Mouse (Mus musculus): ENCODE results near the gene Gm49320. TPM values are rescaled to one million over a fixed set of nuclear protein-coding genes. Genes with fewer than 3 reads are reported as not detected.
"Not testable (repeated sequence)": the region's sequence is repeated elsewhere in the genome, so short reads cannot be mapped to it uniquely, and the experiment has no call there.

The Gm49320 gene
- polyA plus RNA-seq, 1 experiment from 2014 or later = 1.6 TPM

GRCm38 (mm10) chr8:4255471-4255870 lies 16.8 kb downstream of the Gm49320 start:
- not testable (repeated sequence) for H3K4me3 ChIP-seq (replicated peaks; ENCODE audit: low read length); H3K9me3 ChIP-seq (ENCODE audit: control insufficient read depth, low read length); H3K27me3 ChIP-seq (ENCODE audit: control insufficient read depth, insufficient read depth, low read length); H3K27ac ChIP-seq; DNase-seq (ENCODE audit: low spot score); H3K4me2 ChIP-seq (replicated peaks); ATAC-seq (ENCODE audit: low FRiP score); H3K9ac ChIP-seq
- Histone ChIP-seq H3K4me1 (replicated peaks; ENCODE audit: control insufficient read depth, insufficient read depth, low read length) (peaks cover 34% of the 10 kb centered on the region), H3K36me3 (replicated peaks; ENCODE audit: control insufficient read depth, insufficient read depth) (peaks cover 38% of the 10 kb centered on the region)
- WGBS = 88% methylated on average over 7 of the region's 7 CpGs

DNA sequence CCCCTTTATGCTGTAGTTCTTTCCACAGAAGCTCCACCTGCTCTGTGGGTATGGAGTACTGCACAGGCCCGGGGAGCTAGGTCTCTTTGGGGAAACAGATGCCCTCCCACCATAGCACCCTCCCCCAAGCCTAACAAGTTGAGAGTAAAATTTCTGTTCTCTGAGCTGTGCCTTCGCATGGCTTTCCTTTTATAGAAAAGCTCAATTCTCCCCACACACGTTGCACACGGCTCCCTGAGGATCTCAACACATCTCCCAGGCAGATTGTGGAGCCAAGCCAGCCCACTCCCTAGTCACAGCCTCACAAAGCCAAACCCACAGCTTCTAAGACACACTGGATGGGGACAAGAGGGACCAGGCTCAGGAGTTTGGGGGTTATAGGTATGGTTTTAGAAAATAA lies 18.2 kb downstream of the Gm49320 start:
- WGBS = 52% methylated on average over 4 of the region's 4 CpGs
- peak overlapping the region; percentile 61 for H3K4me2 ChIP-seq (replicated peaks)
- H3K36me3 ChIP-seq (replicated peaks; ENCODE audit: control insufficient read depth, insufficient read depth) = peaks cover 50% of the 10 kb centered on the region
- H3K9ac ChIP-seq = peak overlapping the region; percentile 75
- ATAC-seq (ENCODE audit: low FRiP score) (no peak), DNase-seq (ENCODE audit: low spot score) (no peak)
- H3K27me3 ChIP-seq (ENCODE audit: control insufficient read depth, insufficient read depth, low read length) = no peaks in the 10 kb centered on the region
- no peaks in the 10 kb centered on the region for H3K9me3 ChIP-seq (ENCODE audit: control insufficient read depth, low read length)
- peaks cover 34% of the 10 kb centered on the region for H3K4me1 ChIP-seq (replicated peaks; ENCODE audit: control insufficient read depth, insufficient read depth, low read length)
- H3K27ac ChIP-seq = peak overlapping the region; percentile 38; the same call in 1 of the 2 replicates
- H3K4me3 ChIP-seq (replicated peaks; ENCODE audit: low read length) = peak overlapping the region; percentile 53; the same call in 1 of the 2 replicates

DNA sequence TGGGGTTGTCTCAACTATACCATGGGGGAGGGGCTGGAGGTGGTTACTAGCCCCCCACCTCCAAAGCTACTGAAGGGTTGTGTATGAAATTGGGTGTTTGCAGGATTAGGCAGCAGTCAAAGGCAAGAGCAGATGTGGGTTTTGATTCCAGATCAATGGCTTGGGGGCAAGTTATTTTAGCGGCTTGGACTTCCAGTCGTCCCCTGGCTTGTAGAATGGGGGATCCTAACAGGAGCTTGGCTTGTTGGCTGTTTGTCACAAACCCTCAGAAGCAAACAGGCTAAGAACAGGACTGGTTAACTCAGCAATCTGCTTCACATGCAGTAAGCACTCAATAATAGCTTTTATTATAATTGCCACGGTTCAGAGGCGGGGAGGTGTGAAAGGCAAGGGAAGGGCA lies 18.7 kb downstream of the Gm49320 start:
- H3K9ac ChIP-seq = peak overlapping the region; percentile 75
- no peak for ATAC-seq (ENCODE audit: low FRiP score)
- peak overlapping the region; percentile 88; the same call in 1 of the 2 replicates for H3K27ac ChIP-seq
- DNase-seq (ENCODE audit: low spot score) = no peak
- H3K4me1 ChIP-seq (replicated peaks; ENCODE audit: control insufficient read depth, insufficient read depth, low read length) = peaks cover 31% of the 10 kb centered on the region
- H3K9me3 ChIP-seq (ENCODE audit: control insufficient read depth, low read length) = no peaks in the 10 kb centered on the region
- WGBS = 54% methylated on average over 4 of the region's 4 CpGs
- H3K4me3 ChIP-seq (replicated peaks; ENCODE audit: low read length) = peak overlapping the region; percentile 53
- peak overlapping the region; percentile 61 for H3K4me2 ChIP-seq (replicated peaks)
- peaks cover 55% of the 10 kb centered on the region for H3K36me3 ChIP-seq (replicated peaks; ENCODE audit: control insufficient read depth, insufficient read depth)
- H3K27me3 ChIP-seq (ENCODE audit: control insufficient read depth, insufficient read depth, low read length) = no peaks in the 10 kb centered on the region

- no peaks in the 10 kb centered on the region for H3K27me3 ChIP-seq (ENCODE audit: control insufficient read depth, insufficient read depth, low read length)
- 2% methylated on average over 35 of the region's 35 CpGs for WGBS
- peak overlapping the region; percentile 88 for H3K27ac ChIP-seq
- H3K4me1 ChIP-seq (replicated peaks; ENCODE audit: control insufficient read depth, insufficient read depth, low read length) = peaks cover 27% of the 10 kb centered on the region
- H3K9ac ChIP-seq = peak overlapping the region; percentile 75
- peak overlapping the region; percentile 61 for H3K4me2 ChIP-seq (replicated peaks)
- peaks cover 64% of the 10 kb centered on the region for H3K36me3 ChIP-seq (replicated peaks; ENCODE audit: control insufficient read depth, insufficient read depth)
- H3K9me3 ChIP-seq (ENCODE audit: control insufficient read depth, low read length) = no peaks in the 10 kb centered on the region
- H3K4me3 ChIP-seq (replicated peaks; ENCODE audit: low read length) = peak overlapping the region; percentile 53
- ATAC-seq (ENCODE audit: low FRiP score) (peak; percentile 60), DNase-seq (ENCODE audit: low spot score) (peak; percentile 89)
Measured at GRCm38 (mm10) chr8:4258233-4258632, 19.6 kb downstream of the Gm49320 start.

- peak overlapping the region; percentile 61 for H3K4me2 ChIP-seq (replicated peaks)
- under 1% methylated on average over 32 of the region's 32 CpGs for WGBS
Measured at GRCm38 (mm10) chr8:4258678-4259077, 20.0 kb downstream of the Gm49320 start.

GRCm38 (mm10) chr8:4259125-4259804 lies 20.6 kb downstream of the Gm49320 start, which contains the start of gene Ctxn1:
Gene Ctxn1 (minus strand): TSS chr8:4259274.
- H3K36me3 ChIP-seq (replicated peaks; ENCODE audit: control insufficient read depth, insufficient read depth) = peaks cover 74% of the 10 kb centered on the region
- H3K9me3 ChIP-seq (ENCODE audit: control insufficient read depth, low read length) = no peaks in the 10 kb centered on the region
- H3K4me3 ChIP-seq (replicated peaks; ENCODE audit: low read length) = peak within 1 kb of the TSS; percentile 53
- peak within 1 kb of the TSS; percentile 61 for H3K4me2 ChIP-seq (replicated peaks)
- peaks cover 19% of the 10 kb centered on the region for H3K4me1 ChIP-seq (replicated peaks; ENCODE audit: control insufficient read depth, insufficient read depth, low read length)
- H3K27ac ChIP-seq = peak within 1 kb of the TSS; percentile 88
- ATAC-seq (ENCODE audit: low FRiP score) (peak; percentile 88), DNase-seq (ENCODE audit: low spot score) (peak; percentile 91)
- H3K27me3 ChIP-seq (ENCODE audit: control insufficient read depth, insufficient read depth, low read length) = no peaks in the 10 kb centered on the region
- H3K9ac ChIP-seq = peak within 1 kb of the TSS; percentile 75
- 7% methylated on average over 28 of the region's 33 CpGs for WGBS

More at GRCm38 (mm10) chr8:4258678-4259077, 20.0 kb downstream of the Gm49320 start:
- peaks cover 25% of the 10 kb centered on the region for H3K4me1 ChIP-seq (replicated peaks; ENCODE audit: control insufficient read depth, insufficient read depth, low read length)
- H3K9ac ChIP-seq = peak overlapping the region; percentile 75
- H3K9me3 ChIP-seq (ENCODE audit: control insufficient read depth, low read length) = no peaks in the 10 kb centered on the region
- DNase-seq (ENCODE audit: low spot score) (no peak), ATAC-seq (ENCODE audit: low FRiP score) (peak; percentile 76)
- no peaks in the 10 kb centered on the region for H3K27me3 ChIP-seq (ENCODE audit: control insufficient read depth, insufficient read depth, low read length)
- peaks cover 68% of the 10 kb centered on the region for H3K36me3 ChIP-seq (replicated peaks; ENCODE audit: control insufficient read depth, insufficient read depth)
- peak overlapping the region; percentile 88 for H3K27ac ChIP-seq
- peak overlapping the region; percentile 53 for H3K4me3 ChIP-seq (replicated peaks; ENCODE audit: low read length)

DNA sequence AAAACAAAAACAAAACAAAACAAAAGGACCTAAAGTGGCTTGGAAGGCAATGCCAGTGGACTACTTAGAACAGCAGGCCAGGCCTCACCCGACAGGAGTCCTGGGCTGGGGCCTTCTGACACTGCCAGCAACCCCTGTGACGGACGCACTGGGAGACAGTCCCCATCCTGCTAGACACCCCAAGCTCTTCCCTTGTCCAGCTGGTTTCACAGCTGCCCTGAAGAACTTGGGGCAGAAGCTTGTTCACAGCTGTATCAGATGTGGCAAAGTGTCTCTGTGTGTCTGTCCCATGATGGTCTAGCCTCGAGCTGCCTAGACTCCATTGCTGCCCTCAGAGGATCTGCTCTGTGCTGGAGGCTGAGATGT lies 21.1 kb downstream of the Gm49320 start:
- H3K4me1 ChIP-seq (replicated peaks; ENCODE audit: control insufficient read depth, insufficient read depth, low read length) = peaks cover 16% of the 10 kb centered on the region
- H3K4me2 ChIP-seq (replicated peaks) = peak overlapping the region; percentile 61
- H3K27ac ChIP-seq = peak overlapping the region; percentile 88
- 91% methylated on average over 4 of the region's 4 CpGs for WGBS
- no peak for ATAC-seq (ENCODE audit: low FRiP score)
- peaks cover 73% of the 10 kb centered on the region for H3K36me3 ChIP-seq (replicated peaks; ENCODE audit: control insufficient read depth, insufficient read depth)
- no peak for DNase-seq (ENCODE audit: low spot score)
- peak overlapping the region; percentile 75 for H3K9ac ChIP-seq
- no peaks in the 10 kb centered on the region for H3K27me3 ChIP-seq (ENCODE audit: control insufficient read depth, insufficient read depth, low read length)
- no peaks in the 10 kb centered on the region for H3K9me3 ChIP-seq (ENCODE audit: control insufficient read depth, low read length)
- H3K4me3 ChIP-seq (replicated peaks; ENCODE audit: low read length) = peak overlapping the region; percentile 53; the same call in 1 of the 2 replicates

- H3K9me3 ChIP-seq (ENCODE audit: control insufficient read depth, low read length) = no peaks in the 10 kb centered on the region
- H3K4me1 ChIP-seq (replicated peaks; ENCODE audit: control insufficient read depth, insufficient read depth, low read length) = no peaks in the 10 kb centered on the region; the same call in 1 of the 2 replicates
- no peak overlapping the region for H3K4me2 ChIP-seq (replicated peaks)
- H3K27ac ChIP-seq = no peak overlapping the region
- no peak overlapping the region for H3K4me3 ChIP-seq (replicated peaks; ENCODE audit: low read length)
- no peaks in the 10 kb centered on the region for H3K27me3 ChIP-seq (ENCODE audit: control insufficient read depth, insufficient read depth, low read length)
- ATAC-seq (ENCODE audit: low FRiP score) (no peak), DNase-seq (ENCODE audit: low spot score) (no peak)
- no peak overlapping the region for H3K9ac ChIP-seq
- peaks cover 84% of the 10 kb centered on the region for H3K36me3 ChIP-seq (replicated peaks; ENCODE audit: control insufficient read depth, insufficient read depth)
- 91% methylated on average over 8 of the region's 8 CpGs for WGBS
Measured at GRCm38 (mm10) chr8:4263105-4263791, 24.6 kb downstream of the Gm49320 start.

- no peaks in the 10 kb centered on the region for H3K27me3 ChIP-seq (ENCODE audit: control insufficient read depth, insufficient read depth, low read length)
- no peak overlapping the region for H3K4me3 ChIP-seq (replicated peaks; ENCODE audit: low read length)
- 95% methylated on average over 15 of the region's 15 CpGs for WGBS
- ATAC-seq (ENCODE audit: low FRiP score) (no peak), DNase-seq (ENCODE audit: low spot score) (no peak)
- H3K9me3 ChIP-seq (ENCODE audit: control insufficient read depth, low read length) = no peaks in the 10 kb centered on the region
- no peak overlapping the region for H3K27ac ChIP-seq
- no peaks in the 10 kb centered on the region for H3K4me1 ChIP-seq (replicated peaks; ENCODE audit: control insufficient read depth, insufficient read depth, low read length)
- no peak overlapping the region for H3K4me2 ChIP-seq (replicated peaks)
- peaks cover 98% of the 10 kb centered on the region for H3K36me3 ChIP-seq (replicated peaks; ENCODE audit: control insufficient read depth, insufficient read depth)
- no peak overlapping the region for H3K9ac ChIP-seq
Measured at GRCm38 (mm10) chr8:4265160-4265914, 26.7 kb downstream of the Gm49320 start.

Measured in hindbrain, embryonic 14.5 days (tissue).